Mouse (Mus musculus) spleen, adult 2 months (tissue): Measurements from ENCODE around the gene Gm9945. TPM values are rescaled to one million over a fixed set of nuclear protein-coding genes. Genes with fewer than 3 reads are reported as not detected.

ENCODE experiments used
- DNase-seq, 2 experiments: peaks; one replicate each; pipeline versions ENCODE4 v3.0.0 to v3.0.0-alpha.2; 2012 to 2021; ENCODE audit warnings: low spot score in 2 of 2, low read depth in 1 of 2
- H3K27ac ChIP-seq: fragments of 200-500 bp; 2 replicates; pipeline ENCODE4 v1.5.1; 2012; ENCODE audit warnings: low read length, inconsistent platforms; ENCODE audit not compliant: insufficient read depth
- H3K27me3 ChIP-seq: fragments of 200-500 bp; 2 replicates; pipeline ENCODE4 v1.6.1; 2012; ENCODE audit warnings: mild to moderate bottlenecking, moderate library complexity, low read length, inconsistent platforms; ENCODE audit not compliant: control insufficient read depth, insufficient read depth
- H3K36me3 ChIP-seq: fragments of 200-500 bp; 2 replicates; pipeline ENCODE4 v1.6.1; 2012; ENCODE audit warnings: mild to moderate bottlenecking, low read length, inconsistent platforms; ENCODE audit not compliant: control insufficient read depth, insufficient read depth
- H3K4me1 ChIP-seq: fragments of 200-500 bp; 2 replicates; pipeline ENCODE4 v1.6.1; 2011; ENCODE audit warnings: inconsistent platforms; ENCODE audit not compliant: control insufficient read depth, insufficient read depth, insufficient read length
- H3K4me3 ChIP-seq: fragments of 200-500 bp; 2 replicates; pipeline ENCODE4 v1.5.1; 2011; ENCODE audit warnings: mild to moderate bottlenecking, inconsistent platforms; ENCODE audit not compliant: insufficient read depth, insufficient read length; ENCODE audit errors: extremely low read depth
- CTCF ChIP-seq: fragments of 200-500 bp; IDR thresholded peaks from 2 replicates; pipeline ENCODE4 v1.5.1; 2011; ENCODE audit warnings: mild to moderate bottlenecking, inconsistent platforms; ENCODE audit not compliant: insufficient read depth, insufficient read length, insufficient replicate concordance; ENCODE audit errors: extremely low read depth
- POLR2A ChIP-seq: fragments of 200-500 bp; IDR thresholded peaks from 2 replicates; pipeline ENCODE4 v1.6.1; 2011; ENCODE audit warnings: low read depth, low read length, inconsistent platforms
- WGBS: fragments of 180-500 bp; shearing (Covaris S2); methylation state at CpG from one replicate; pipeline ENCODE4 v1.1.7; 2018; 5-methylcytosine and 5-hydroxymethylcytosine counted together
- polyA plus RNA-seq: library from polyadenylated mRNA; depleted of rRNA; stranded (reverse); fragments of >200 nt; gene quantifications from 2 replicates; pipeline ENCODE4 v1.2.3, GENCODE M21; 2012

The Gm9945 gene
- polyA plus RNA-seq, 1 experiment, result not detected

DNA sequence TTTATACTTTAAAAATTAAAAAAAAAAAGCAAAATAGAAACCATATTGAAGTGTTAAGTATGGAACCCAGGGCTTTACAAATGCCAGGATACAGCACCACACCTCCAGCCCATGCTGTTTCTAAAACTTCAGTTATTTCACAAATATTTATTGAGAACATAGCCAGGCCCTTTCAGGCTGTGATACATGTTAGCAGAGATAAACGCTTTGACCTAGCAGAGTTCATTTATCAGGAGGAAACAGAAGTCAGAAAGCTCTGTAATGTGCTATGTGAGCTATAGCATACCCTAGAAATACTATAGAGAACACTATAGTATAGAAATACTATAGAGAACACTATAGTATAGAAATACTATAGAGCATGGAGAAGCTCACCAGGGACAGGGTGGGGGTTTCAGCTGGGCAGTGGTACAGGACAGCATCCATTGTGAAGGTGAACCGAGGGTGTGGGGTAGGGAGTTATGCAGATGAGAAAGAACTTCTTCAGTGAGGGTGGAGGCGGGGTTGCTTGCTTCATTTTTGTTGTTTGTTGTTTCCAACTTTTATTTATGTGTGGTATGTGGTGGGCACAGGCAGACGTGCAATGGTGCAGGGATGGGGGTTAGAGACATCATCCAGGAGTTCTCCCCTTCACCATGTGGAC, 1.2 kb downstream of the Gm9945 start:
- 73% methylated on average over 4 of the region's 4 CpGs for WGBS
- H3K4me3 ChIP-seq, result no peak overlapping the region
- peak overlapping the region; percentile 27; the same call in 1 of the 2 replicates for H3K27ac ChIP-seq
- H3K27me3 ChIP-seq, result peaks cover 21% of the 10 kb centered on the region
- TF ChIP-seq CTCF (no peak), POLR2A (no peak)
- H3K36me3 ChIP-seq, result no peaks in the 10 kb centered on the region
- H3K4me1 ChIP-seq, result peaks cover 13% of the 10 kb centered on the region
- DNase-seq, result no peak

DNA sequence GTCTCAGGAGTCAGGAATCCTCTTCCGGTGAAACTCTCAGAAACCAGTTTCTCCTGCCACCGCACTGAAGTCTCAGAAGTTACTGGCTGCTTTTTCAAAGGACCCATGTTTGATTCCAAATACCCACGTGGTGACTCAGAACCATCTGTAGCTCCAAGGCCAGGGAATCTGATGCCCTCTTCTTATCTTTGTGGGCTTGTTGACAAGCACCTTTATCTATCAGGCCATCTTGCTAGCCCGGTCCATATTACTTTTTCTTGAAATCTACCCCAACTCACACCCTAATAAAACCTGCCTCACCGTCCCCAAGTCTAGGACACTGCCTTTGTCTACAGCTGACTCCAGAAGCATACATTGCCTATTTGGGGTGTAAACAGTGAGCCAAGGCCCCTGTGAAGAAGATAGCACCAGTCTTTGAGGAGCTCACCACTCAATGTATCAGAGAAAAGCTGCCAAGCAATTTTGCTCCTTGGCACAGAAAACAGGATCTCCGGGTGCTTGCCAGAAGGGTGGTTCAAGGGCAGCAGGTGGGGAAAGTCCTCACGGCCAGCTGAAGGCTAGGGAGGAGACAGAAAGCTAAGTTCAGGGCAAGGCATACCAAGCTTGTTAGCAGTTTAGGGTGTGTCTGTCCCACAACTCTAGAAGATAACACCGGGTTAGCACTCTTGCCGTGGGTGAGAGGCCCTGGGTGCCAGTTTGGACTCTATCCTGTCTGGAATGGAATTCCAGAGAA, 3.4 kb downstream of the Gm9945 start:
- H3K36me3 ChIP-seq, result no peaks in the 10 kb centered on the region
- DNase-seq, result no peak
- 74% methylated on average over 9 of the region's 9 CpGs for WGBS
- H3K27me3 ChIP-seq, result peaks cover 18% of the 10 kb centered on the region
- peaks cover 13% of the 10 kb centered on the region for H3K4me1 ChIP-seq
- H3K27ac ChIP-seq, result no peak overlapping the region
- TF ChIP-seq POLR2A (no peak), CTCF (no peak)
- no peak overlapping the region for H3K4me3 ChIP-seq

DNA sequence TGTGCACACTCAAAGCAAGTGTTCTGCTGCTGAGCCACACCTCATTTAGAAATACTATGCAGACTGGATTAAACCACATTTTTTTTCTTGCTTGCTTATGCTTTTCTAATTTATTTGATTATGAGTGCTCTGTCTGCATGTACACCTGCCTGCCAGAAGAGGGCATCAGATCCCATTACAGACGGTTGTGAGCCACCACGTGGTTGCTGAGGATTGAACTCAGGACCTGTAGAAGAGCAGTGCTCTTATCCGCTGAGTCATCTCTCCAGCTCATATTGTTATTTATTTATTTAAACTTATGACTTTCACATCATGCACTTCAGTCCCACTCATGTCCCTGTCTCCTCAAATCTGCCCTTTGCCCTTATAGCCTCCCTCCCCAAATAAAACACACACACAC, 5.8 kb downstream of the Gm9945 start:
- Histone ChIP-seq H3K4me1 (no peaks in the 10 kb centered on the region), H3K36me3 (no peaks in the 10 kb centered on the region), H3K27ac (no peak overlapping the region), H3K4me3 (no peak overlapping the region), H3K27me3 (peaks cover 2% of the 10 kb centered on the region; the same call in 1 of the 2 replicates)
- WGBS, result 46% methylated on average over 3 of the region's 3 CpGs
- DNase-seq, result no peak
- no peak for TF ChIP-seq POLR2A
- no peak for TF ChIP-seq CTCF

DNA sequence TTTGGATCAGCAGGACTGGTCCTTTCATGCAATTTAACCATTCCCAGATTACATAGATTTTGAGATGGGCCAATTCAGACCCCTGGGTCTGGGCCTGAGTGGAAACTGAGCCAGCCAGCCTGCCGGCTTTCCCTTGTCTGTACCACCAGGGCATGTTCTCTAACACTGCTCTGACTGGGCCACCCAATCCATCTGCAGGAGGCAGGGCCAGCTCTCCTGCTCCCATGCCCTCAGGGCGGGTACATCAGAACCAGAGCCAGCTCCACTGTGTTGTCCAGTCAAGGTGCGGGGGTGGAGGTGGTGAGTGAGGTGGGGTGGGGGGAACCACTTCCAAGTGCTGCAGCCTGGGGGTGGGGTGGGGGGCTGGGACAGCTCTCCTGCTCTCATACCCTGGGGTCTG, 6.4 kb downstream of the Gm9945 start:
- H3K4me3 ChIP-seq, result no peak overlapping the region
- WGBS, result 92% methylated on average over 3 of the region's 3 CpGs
- H3K4me1 ChIP-seq, result no peaks in the 10 kb centered on the region
- TF ChIP-seq CTCF (no peak), POLR2A (no peak)
- H3K36me3 ChIP-seq, result no peaks in the 10 kb centered on the region
- DNase-seq, result no peak
- peaks cover 2% of the 10 kb centered on the region; the same call in 1 of the 2 replicates for H3K27me3 ChIP-seq
- no peak overlapping the region for H3K27ac ChIP-seq

DNA sequence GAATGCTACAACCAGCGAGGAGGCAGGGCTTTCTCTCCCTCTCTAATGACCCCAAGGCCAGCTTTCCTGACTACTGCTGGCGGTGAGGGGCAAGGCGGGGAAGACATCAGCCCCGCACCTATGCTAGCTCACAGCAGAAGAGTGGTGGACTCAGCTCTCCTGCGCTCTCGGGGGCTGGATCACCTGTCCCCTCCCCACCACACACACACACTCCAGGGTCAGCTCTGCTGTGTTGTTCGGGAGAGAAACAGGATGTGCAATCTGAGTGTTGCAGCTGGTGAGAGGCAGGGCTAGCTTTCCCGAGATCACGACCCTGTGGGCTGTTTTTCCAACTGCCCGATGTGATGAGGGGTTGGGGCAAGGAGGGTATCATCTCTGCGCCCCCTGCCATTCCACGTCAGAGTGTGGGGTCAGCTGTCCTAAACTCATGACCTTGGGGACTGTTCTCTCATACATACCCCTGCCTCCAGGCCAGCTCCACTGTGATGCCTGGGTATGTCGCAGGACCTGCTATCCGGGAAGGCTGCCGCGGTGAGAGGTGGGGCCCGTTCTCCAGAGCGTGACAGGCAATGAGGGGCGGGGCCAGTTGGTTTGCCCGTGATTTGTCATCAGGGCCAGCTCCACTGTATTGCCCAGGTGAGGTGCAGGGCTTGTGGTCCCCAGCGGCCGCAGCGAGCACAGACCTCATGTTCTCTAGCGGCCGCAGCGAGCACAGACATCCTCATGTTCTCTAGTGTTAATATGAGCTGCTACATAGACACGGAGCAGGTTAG, 7.0 kb downstream of the Gm9945 start:
- H3K4me3 ChIP-seq, result no peak overlapping the region
- WGBS, result 21% methylated on average over 27 of the region's 27 CpGs
- H3K36me3 ChIP-seq, result no peaks in the 10 kb centered on the region
- H3K4me1 ChIP-seq, result no peaks in the 10 kb centered on the region
- no peak overlapping the region for H3K27ac ChIP-seq
- peaks cover 2% of the 10 kb centered on the region; the same call in 1 of the 2 replicates for H3K27me3 ChIP-seq
- peak in 1 of 2 experiments; percentile 8 for DNase-seq
- TF ChIP-seq CTCF, result no peak

DNA sequence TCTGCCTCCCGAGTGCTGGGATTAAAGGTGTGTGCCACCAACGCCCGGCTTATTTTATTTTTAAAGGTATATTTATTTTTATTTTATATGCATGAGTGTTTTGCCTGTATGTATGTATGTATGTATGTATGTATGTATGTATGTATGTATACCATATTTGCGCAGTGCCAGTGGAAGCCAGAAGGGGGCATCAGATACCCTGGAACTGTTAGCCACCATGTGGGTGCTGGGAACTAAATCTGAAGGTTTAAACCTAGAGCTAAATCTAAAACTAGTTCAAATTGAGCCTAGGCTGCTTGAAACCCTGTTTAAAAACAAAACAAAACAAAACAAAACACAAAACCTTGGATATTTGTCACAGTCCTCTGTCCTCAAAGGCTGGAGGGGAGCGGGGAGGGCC, 9.0 kb downstream of the Gm9945 start:
- Histone ChIP-seq H3K36me3 (no peaks in the 10 kb centered on the region), H3K4me3 (no peak overlapping the region), H3K27ac (no peak overlapping the region), H3K4me1 (no peaks in the 10 kb centered on the region), H3K27me3 (peaks cover 2% of the 10 kb centered on the region; the same call in 1 of the 2 replicates)
- DNase-seq, result no peak
- 94% methylated on average over 5 of the region's 5 CpGs for WGBS
- TF ChIP-seq CTCF, result no peak
- TF ChIP-seq POLR2A, result no peak
